Mouse (Mus musculus): ENCODE measurements around the gene Rasgrf1. TPM values are rescaled to one million over a fixed set of nuclear protein-coding genes. Genes with fewer than 3 reads are reported as not detected.

The Rasgrf1 gene
- total RNA-seq (2021): not detected
- long read RNA-seq, experiment 1: 0 reads
- long read RNA-seq, experiment 2: 0 reads

- H3K4me3 ChIP-seq: peak within 1 kb of the TSS; percentile 67
- intact Hi-C loops (cut with DNase I): no loop called here
Measured at GRCm38 (mm10) chr9:89909131-89910010, at the start of gene Rasgrf1. Rasgrf1 (plus strand) TSS chr9:89909908.

DNA sequence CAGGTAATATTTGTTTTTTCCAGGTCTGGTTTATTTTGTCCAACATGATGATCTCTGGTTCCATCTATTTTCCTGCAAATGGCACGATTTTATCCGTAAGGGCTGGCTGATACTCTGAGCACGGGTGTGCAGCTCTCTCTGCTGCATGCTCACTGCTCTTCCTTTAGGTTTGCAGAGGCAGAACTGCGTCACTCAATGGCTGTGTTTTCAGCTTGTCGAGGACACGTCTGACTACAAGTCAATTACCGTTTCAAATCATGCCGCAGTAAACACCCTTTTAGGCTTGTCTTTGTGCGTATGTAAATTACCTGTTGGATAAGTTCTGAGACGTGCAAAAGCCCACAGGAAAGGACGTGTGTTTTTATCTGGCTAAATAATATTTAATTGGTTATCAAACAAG, 49.6 kb upstream of the Rasgrf1 start:
- intact Hi-C loops (cut with DNase I): no loop called here
- no peak for DNase-seq
- H3K27ac ChIP-seq: no peak overlapping the region
- no peak for TF ChIP-seq CTCF (IDR thresholded peaks at IDR 0.05)
- H3K4me3 ChIP-seq: no peak overlapping the region

More at GRCm38 (mm10) chr9:89909131-89910010, at the start of gene Rasgrf1:
- TF ChIP-seq CTCF (IDR thresholded peaks at IDR 0.05): no peak
- no peak within 1 kb of the TSS for H3K27ac ChIP-seq
- no peak for DNase-seq

GRCm38 (mm10) chr9:89860584-89860983, 49.1 kb upstream of the Rasgrf1 start:
- no peak for DNase-seq
- no peak for TF ChIP-seq CTCF (IDR thresholded peaks at IDR 0.05)
- intact Hi-C loops (cut with DNase I): no loop called here
- no peak overlapping the region for H3K4me3 ChIP-seq
- H3K27ac ChIP-seq: no peak overlapping the region

GRCm38 (mm10) chr9:89867141-89867540, 42.6 kb upstream of the Rasgrf1 start:
- H3K4me3 ChIP-seq: no peak overlapping the region
- no peak for DNase-seq
- H3K27ac ChIP-seq: no peak overlapping the region
- no peak for TF ChIP-seq CTCF (IDR thresholded peaks at IDR 0.05)
- intact Hi-C loops (cut with DNase I): no loop called here

DNA sequence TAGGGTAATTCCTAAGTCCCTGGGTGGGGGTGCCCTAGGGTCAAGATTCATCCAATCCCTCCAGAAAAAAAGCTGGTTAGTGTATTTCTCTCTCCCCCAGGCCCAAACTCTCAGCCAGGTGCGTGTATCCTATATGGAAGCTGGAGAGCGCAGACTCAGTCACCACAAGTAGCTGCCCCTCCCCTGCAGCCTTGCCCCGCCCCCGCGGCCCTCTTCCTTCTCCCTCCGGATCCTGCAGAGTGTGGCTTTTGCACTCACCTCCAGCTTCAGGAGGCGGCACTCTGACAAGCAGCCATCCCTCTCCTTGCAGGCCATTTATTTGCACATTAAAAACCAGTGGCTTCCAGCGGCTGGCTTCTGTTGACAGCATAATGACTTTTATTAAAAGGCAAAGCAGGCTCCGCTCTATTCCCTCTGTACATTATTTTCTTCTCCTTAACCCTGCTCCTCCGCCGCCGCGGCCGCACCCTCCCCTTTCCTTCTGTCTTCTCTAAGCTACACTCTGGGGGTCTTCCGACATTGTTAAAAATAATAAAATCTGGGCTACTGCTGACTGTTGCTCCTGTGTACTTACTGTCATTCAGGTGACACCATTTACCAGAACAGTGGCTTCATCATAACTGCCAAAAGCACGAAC, 41.5 kb upstream of the Rasgrf1 start:
- no peak for DNase-seq
- H3K27ac ChIP-seq: no peak overlapping the region
- TF ChIP-seq CTCF (IDR thresholded peaks at IDR 0.05): no peak
- H3K4me3 ChIP-seq: peak overlapping the region; percentile 8; the same call in 1 of the 2 replicates
- intact Hi-C loops (cut with DNase I): no loop called here

- no peak overlapping the region for H3K4me3 ChIP-seq
- no peak overlapping the region for H3K27ac ChIP-seq
- intact Hi-C loops (cut with DNase I): no loop called here
- DNase-seq: no peak
- no peak for TF ChIP-seq CTCF (IDR thresholded peaks at IDR 0.05)
Measured at GRCm38 (mm10) chr9:89869594-89869993, 40.1 kb upstream of the Rasgrf1 start.

DNA sequence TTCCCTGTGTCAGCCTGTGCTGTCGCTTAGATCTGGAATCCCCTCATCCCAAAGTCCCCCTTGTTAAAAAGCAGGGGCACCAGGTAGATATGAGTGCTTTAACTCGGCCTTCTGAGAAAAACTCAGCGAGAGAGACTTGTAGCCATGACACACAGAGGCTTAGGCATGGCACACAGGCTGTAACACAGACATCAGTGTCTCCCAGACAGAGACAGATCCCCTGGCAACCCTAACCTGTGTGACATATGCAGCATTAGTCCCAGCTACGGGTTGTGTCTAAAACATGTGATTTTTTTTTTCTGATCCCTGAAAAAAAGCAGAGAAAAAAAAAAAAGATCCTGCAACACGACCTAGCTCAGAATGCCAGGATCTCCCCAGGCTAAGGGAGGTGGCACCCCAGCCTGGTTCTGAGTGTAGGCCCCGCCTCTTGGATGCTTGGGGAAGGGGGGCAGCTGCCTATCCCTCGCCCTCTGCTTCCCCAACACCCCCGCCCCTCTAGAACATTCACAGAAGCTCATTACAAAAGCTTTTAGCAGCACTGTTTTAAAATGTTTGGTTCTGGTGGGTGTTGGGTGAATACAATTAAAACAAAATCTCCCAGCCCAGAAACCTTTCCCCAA, 39.1 kb upstream of the Rasgrf1 start:
- no peak overlapping the region for H3K4me3 ChIP-seq
- H3K27ac ChIP-seq: no peak overlapping the region
- DNase-seq: no peak
- no peak for TF ChIP-seq CTCF (IDR thresholded peaks at IDR 0.05)
- intact Hi-C loops (cut with DNase I): no loop called here

DNA sequence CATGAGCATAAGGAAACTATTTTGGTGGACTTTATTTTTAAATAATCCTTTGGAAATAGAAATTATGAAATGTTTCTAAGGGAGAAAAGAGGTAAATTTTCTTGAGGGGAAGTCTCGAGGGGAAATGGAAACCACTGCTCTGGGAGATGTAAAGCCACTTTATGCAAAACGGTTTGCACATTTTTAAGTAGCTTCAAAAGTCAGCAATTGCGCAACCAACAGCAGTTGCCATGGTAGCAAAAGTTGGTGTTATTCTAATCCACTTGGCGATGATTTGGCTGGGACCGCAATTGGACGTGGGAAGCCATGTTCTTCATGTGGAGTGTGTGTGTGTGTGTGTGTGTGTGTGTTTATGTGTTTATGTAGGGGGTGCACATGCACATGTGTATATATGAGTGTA, 37.6 kb upstream of the Rasgrf1 start:
- H3K27ac ChIP-seq: no peak overlapping the region
- DNase-seq: no peak
- intact Hi-C loops (cut with DNase I): no loop called here
- no peak overlapping the region for H3K4me3 ChIP-seq
- TF ChIP-seq CTCF (IDR thresholded peaks at IDR 0.05): no peak

- Histone ChIP-seq H3K4me3 (no peak overlapping the region), H3K27ac (no peak overlapping the region)
- intact Hi-C loops (cut with DNase I): no loop called here
- DNase-seq: peak; percentile 19
- no peak for TF ChIP-seq CTCF (IDR thresholded peaks at IDR 0.05)
Measured at GRCm38 (mm10) chr9:89874434-89874833, 35.3 kb upstream of the Rasgrf1 start.

- TF ChIP-seq CTCF (IDR thresholded peaks at IDR 0.05): no peak
- no peak for DNase-seq
- no peak overlapping the region for H3K4me3 ChIP-seq
- H3K27ac ChIP-seq: no peak overlapping the region
- intact Hi-C loops (cut with DNase I): no loop called here
Measured at GRCm38 (mm10) chr9:89875551-89875950, 34.2 kb upstream of the Rasgrf1 start.

DNA sequence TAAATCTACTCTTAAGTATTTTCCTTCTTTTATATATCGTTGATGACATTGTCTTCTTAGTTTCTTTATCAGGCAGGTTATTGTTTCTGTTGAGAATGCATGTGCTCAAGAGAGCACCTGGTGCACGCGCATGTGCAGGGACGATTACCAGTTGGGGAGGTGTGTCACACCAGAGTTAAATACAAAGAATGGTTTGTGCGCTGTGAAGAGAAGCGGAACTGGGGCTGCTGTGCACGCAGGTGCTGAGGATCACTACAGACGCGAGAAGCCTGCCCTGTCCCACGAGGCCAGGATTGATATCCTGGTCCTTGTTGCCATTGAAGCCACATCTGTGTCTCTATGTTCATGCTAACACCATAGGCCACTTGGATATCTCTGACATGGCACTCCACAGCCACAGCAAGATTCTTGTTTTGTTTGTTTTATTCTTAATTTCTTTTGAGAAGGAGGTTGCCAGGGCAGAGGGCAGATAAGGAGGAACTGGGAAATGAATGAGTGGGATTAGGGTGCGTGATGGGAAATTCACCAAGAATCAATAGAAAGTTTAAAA, 31.2 kb upstream of the Rasgrf1 start:
- intact Hi-C loops (cut with DNase I): no loop called here
- no peak for DNase-seq
- no peak for TF ChIP-seq CTCF (IDR thresholded peaks at IDR 0.05)

DNA sequence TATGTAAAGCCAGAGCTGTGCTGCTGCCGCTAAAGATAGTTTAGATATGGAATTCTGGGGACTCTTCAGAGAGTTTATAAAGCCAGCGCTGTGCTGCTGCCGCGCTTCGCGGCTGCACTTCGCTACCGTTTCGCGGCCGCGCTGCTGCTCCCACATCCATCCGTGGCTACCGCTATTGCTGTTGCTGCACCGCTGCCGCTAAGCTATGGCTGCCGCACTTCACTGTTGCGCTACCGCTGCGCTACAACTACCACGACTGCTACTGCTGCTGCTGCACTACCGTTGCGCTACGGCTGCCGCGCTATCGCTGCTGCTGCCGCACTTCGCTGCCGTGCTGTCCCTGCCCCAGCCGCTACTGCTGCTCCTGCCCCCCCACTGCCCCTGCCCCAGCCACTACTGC, 30.1 kb upstream of the Rasgrf1 start:
- no peak for DNase-seq
- no peak overlapping the region for H3K27ac ChIP-seq
- no peak overlapping the region for H3K4me3 ChIP-seq
- no peak for TF ChIP-seq CTCF (IDR thresholded peaks at IDR 0.05)
- intact Hi-C loops (cut with DNase I): no loop called here

More for the DNA sequence above, 31.2 kb upstream of the Rasgrf1 start:
- Histone ChIP-seq H3K4me3 (no peak overlapping the region), H3K27ac (no peak overlapping the region)

GRCm38 (mm10) chr9:89881552-89881951, 28.2 kb upstream of the Rasgrf1 start:
- H3K27ac ChIP-seq: no peak overlapping the region
- H3K4me3 ChIP-seq: no peak overlapping the region
- intact Hi-C loops (cut with DNase I): no loop called here
- DNase-seq: no peak
- TF ChIP-seq CTCF (IDR thresholded peaks at IDR 0.05): no peak
